Mouse (Mus musculus): ENCODE measurements around the gene Prss57. TPM values are rescaled to one million over a fixed set of nuclear protein-coding genes. Genes with fewer than 3 reads are reported as not detected.

Prss57 gene
- total RNA-seq, 2 experiments from 2014 or later: 0.51 TPM; not detected in 1

DNA sequence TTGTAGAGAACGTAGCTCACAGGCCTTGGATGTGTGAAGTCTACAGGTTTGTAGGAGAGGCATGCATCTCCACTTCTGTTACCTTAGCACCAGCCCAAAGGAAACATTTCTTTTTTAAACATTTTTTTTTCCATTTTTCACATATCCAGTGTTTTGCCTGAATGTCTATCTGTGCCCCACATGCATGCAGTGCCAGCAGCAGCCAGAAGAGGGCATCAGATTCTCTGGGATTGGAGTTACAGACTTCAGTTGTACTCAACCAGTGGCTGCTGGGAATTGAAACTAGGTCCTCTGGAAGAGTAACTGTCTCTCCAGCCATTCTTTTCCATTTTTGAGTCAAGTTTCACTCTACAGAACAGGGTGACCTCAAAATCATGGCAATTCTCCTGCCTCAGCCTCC, 58.3 kb downstream of the Prss57 start:
- intact Hi-C loops (cut with DNase I): no loop called here
- DNase-seq: peak in 1 of 2 experiments; percentile 41

Other genes starting within 250 kb of the Prss57 start
- 10 to 100 TPM in 1 of 2 experiments, 1 to 10 TPM in 1; 9.2 to 12.4 TPM for gene Mier2, start 235.8 kb downstream of the Prss57 start, total RNA-seq (2021)
- gene Theg, start 203.6 kb downstream of the Prss57 start, total RNA-seq (2021): not detected
- gene C2cd4c, start 176.9 kb downstream of the Prss57 start, total RNA-seq (2021): not detected
- gene Shc2, start 153.0 kb downstream of the Prss57 start, total RNA-seq (2021): 1 to 10 TPM; 3.5 to 4.0 TPM
- not detected for gene Odf3l2, start 145.2 kb downstream of the Prss57 start, total RNA-seq (2021)
- under 1 TPM in 1 of 2 experiments, not detected in 1; 0.37 TPM for gene Madcam1, start 126.4 kb downstream of the Prss57 start, total RNA-seq (2021)
- 10 to 100 TPM; 21.7 to 23.0 TPM for gene Tpgs1, start 121.6 kb downstream of the Prss57 start, total RNA-seq (2021)
- gene Cdc34, start 108.8 kb downstream of the Prss57 start, total RNA-seq (2021): 100 to 1,000 TPM; 158 to 159 TPM
- gene Gzmm, start 101.9 kb downstream of the Prss57 start, total RNA-seq (2021): 1 to 10 TPM; 4.5 to 5.4 TPM
- 1,000 to 10,000 TPM; 1,285 to 1,330 TPM for gene Bsg, start 86.5 kb downstream of the Prss57 start, total RNA-seq (2021)
- gene Hcn2, start 74.3 kb downstream of the Prss57 start, total RNA-seq (2021): 10 to 100 TPM; 35.7 to 38.7 TPM
- gene Polrmt, start 44.4 kb downstream of the Prss57 start, total RNA-seq (2021): 10 to 100 TPM; 45.3 to 46.8 TPM
- gene Fgf22, start 35.9 kb downstream of the Prss57 start, total RNA-seq (2021): not detected
- gene Rnf126, start 24.0 kb downstream of the Prss57 start, total RNA-seq (2021): 10 to 100 TPM; 25.9 to 26.7 TPM
- 1 to 10 TPM; 2.8 to 3.4 TPM for gene Fstl3, start 13.7 kb downstream of the Prss57 start, total RNA-seq (2021)
- gene Palm, start 2.6 kb upstream of the Prss57 start, total RNA-seq (2021): 10 to 100 TPM; 71.8 to 86.5 TPM
- under 1 TPM; 0.26 to 0.54 TPM for gene Misp, start 30.0 kb upstream of the Prss57 start, total RNA-seq (2021)
- 10 to 100 TPM; 82.2 TPM for gene Ptbp1, start 63.5 kb upstream of the Prss57 start, total RNA-seq (2021)
- under 1 TPM in 1 of 2 experiments, not detected in 1; 0.29 TPM for gene Prtn3, start 83.5 kb upstream of the Prss57 start, total RNA-seq (2021)
- under 1 TPM; 0.20 to 0.29 TPM for gene Plppr3, start 83.7 kb upstream of the Prss57 start, total RNA-seq (2021)
- not detected for gene Elane, start 95.3 kb upstream of the Prss57 start, total RNA-seq (2021)
- 10 to 100 TPM; 14.2 to 77.3 TPM for gene Cfd, start 99.9 kb upstream of the Prss57 start, total RNA-seq (2021)
- 10 to 100 TPM; 48.3 to 51.5 TPM for gene Med16, start 118.0 kb upstream of the Prss57 start, total RNA-seq (2021)
- gene Gm26602, start 119.9 kb upstream of the Prss57 start, total RNA-seq (2021): not detected
- under 1 TPM; 0.41 to 0.43 TPM for gene Kiss1r, start 126.0 kb upstream of the Prss57 start, total RNA-seq (2021)
- gene R3hdm4, start 130.2 kb upstream of the Prss57 start, total RNA-seq (2021): 10 to 100 TPM; 81.8 to 93.4 TPM
- 1 to 10 TPM; 2.2 to 2.6 TPM for gene Arid3a, start 136.1 kb upstream of the Prss57 start, total RNA-seq (2021)
- gene Wdr18, start 169.2 kb upstream of the Prss57 start, total RNA-seq (2021): 10 to 100 TPM; 21.7 to 24.0 TPM
- gene Grin3b, start 179.8 kb upstream of the Prss57 start, total RNA-seq (2021): under 1 TPM; 0.10 to 0.19 TPM
- 100 to 1,000 TPM; 124 to 125 TPM for gene Tmem259, start 193.4 kb upstream of the Prss57 start, total RNA-seq (2021)
- gene Cnn2, start 197.6 kb upstream of the Prss57 start, total RNA-seq (2021): 10 to 100 TPM; 36.2 to 45.9 TPM
- 1 to 10 TPM; 7.0 to 8.5 TPM for gene Abca7, start 205.5 kb upstream of the Prss57 start, total RNA-seq (2021)
- gene Arhgap45, start 225.7 kb upstream of the Prss57 start, total RNA-seq (2021): 10 to 100 TPM in 1 of 2 experiments, 1 to 10 TPM in 1; 4.9 to 11.3 TPM
- gene Polr2e, start 248.8 kb upstream of the Prss57 start, total RNA-seq (2021): 10 to 100 TPM; 68.6 to 73.5 TPM